Comparison of ENCODE assay signal across 8 mouse cellular contexts in the genomic region with DNA sequence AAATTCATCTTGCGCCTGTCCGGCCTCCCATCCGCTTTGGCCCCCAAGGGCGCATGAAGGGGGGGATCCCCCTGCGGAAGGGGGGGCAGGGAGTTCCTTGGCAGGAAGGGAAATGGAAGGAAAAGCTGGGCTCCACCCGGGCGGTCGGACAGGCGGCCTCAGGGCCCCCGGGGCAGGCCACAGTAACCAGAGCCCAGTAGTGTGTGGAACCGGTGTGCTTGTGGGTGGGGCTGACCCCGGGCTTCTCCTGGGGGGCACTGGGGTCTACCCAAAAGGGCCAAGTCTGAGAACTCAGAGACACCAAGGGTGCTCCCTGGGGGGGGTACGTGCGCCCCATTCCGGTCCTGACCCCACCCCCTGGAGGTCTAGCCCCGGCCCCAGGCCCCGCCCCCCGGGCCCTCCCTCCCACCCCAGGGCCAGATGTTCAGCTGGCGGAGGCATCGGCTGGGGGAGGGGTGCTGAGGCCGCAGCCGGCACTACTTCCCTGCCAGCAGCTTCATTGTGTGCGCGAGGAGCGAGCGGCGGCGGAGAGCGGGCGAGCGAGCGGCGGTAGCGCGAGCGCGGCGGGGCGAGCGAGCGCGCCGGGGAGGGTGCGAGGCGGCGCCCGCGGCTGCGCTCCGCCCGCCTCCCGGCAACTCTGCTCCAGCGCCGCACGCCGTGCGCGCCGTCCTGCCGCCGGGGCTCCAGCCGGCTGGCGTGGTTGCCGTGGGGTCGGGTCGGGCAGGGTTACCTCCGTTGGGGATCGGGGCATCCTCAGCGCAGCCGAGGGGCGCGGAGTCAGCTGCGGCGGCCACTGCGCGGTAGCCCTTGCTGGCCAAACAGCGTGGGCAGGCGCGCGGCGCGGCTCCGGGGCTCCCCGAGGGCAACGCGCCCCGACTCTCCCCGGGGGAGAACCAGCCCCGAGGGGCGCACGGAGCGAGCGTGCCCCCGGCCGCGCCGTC. TPM values are rescaled to one million over a fixed set of nuclear protein-coding genes. Genes with fewer than 3 reads are reported as not detected.
DNase-seq lines count a peak whose midpoint lies in the region; ATAC-seq lines count a peak whose summit lies in the region.

No protein-coding gene starts in this region.

- H3K4me1 ChIP-seq in embryonic facial prominence, embryonic 12.5 days = peaks cover 52% of the 10 kb centered on the region
- peaks cover 46% of the 10 kb centered on the region for H3K4me1 ChIP-seq in heart, embryonic 11.5 days (ENCODE audit: control insufficient read depth, insufficient read depth, low read length)
- H3K4me1 ChIP-seq in kidney, embryonic 14.5 days (ENCODE audit: control insufficient read depth, insufficient read depth, low read length) = peaks cover 49% of the 10 kb centered on the region
- peaks cover 43% of the 10 kb centered on the region for H3K4me1 ChIP-seq in liver, embryonic 15.5 days (replicated peaks)
- peaks cover 43% of the 10 kb centered on the region for H3K4me1 ChIP-seq in neural tube, embryonic 11.5 days (ENCODE audit: control insufficient read depth, insufficient read depth, low read length)

- peak overlapping the region; percentile 91 for H3K9ac ChIP-seq in embryonic facial prominence, embryonic 12.5 days
- H3K9ac ChIP-seq in heart, embryonic 11.5 days (ENCODE audit: low read depth, low read length) = peak overlapping the region; percentile 93
- H3K9ac ChIP-seq in kidney, embryonic 14.5 days (ENCODE audit: low read depth, low read length) = peak overlapping the region; percentile 95
- peak overlapping the region; percentile 35; the same call in 1 of the 2 replicates for H3K9ac ChIP-seq in liver, embryonic 15.5 days
- H3K9ac ChIP-seq in neural tube, embryonic 11.5 days (ENCODE audit: low read length) = peak overlapping the region; percentile 98

- H3K27me3 ChIP-seq in embryonic facial prominence, embryonic 12.5 days = no peaks in the 10 kb centered on the region
- H3K27me3 ChIP-seq in heart, embryonic 11.5 days (ENCODE audit: control insufficient read depth, insufficient read depth, low read length) = no peaks in the 10 kb centered on the region
- H3K27me3 ChIP-seq in kidney, embryonic 14.5 days (ENCODE audit: control insufficient read depth, insufficient read depth, low read length) = no peaks in the 10 kb centered on the region
- H3K27me3 ChIP-seq in liver, embryonic 15.5 days = peaks cover 61% of the 10 kb centered on the region
- H3K27me3 ChIP-seq in neural tube, embryonic 11.5 days (ENCODE audit: control insufficient read depth, insufficient read depth, low read length) = no peaks in the 10 kb centered on the region

- peak; percentile 90 for DNase-seq in A20 (ENCODE audit: low read depth, low spot score)
- DNase-seq in neural tube, embryonic 11.5 days (ENCODE audit: low spot score) = peak; percentile 93
- peak; percentile 85 for DNase-seq in testis, postnatal 14 days (ENCODE audit: low spot score)

- peaks cover 28% of the 10 kb centered on the region for H3K36me3 ChIP-seq in embryonic facial prominence, embryonic 12.5 days
- peaks cover 19% of the 10 kb centered on the region for H3K36me3 ChIP-seq in heart, embryonic 11.5 days (ENCODE audit: control insufficient read depth, insufficient read depth, low read length)
- peaks cover 24% of the 10 kb centered on the region for H3K36me3 ChIP-seq in kidney, embryonic 14.5 days (ENCODE audit: control insufficient read depth, insufficient read depth, low read length)
- no peaks in the 10 kb centered on the region for H3K36me3 ChIP-seq in liver, embryonic 15.5 days (replicated peaks)
- H3K36me3 ChIP-seq in neural tube, embryonic 11.5 days (ENCODE audit: control insufficient read depth, insufficient read depth, low read length) = peaks cover 23% of the 10 kb centered on the region

- peak overlapping the region; percentile 97 for H3K27ac ChIP-seq in embryonic facial prominence, embryonic 12.5 days
- H3K27ac ChIP-seq in heart, embryonic 11.5 days (ENCODE audit: low read depth, low read length) = peak overlapping the region; percentile 92
- peak overlapping the region; percentile 88 for H3K27ac ChIP-seq in kidney, embryonic 14.5 days (ENCODE audit: low read depth, low read length)
- H3K27ac ChIP-seq in liver, embryonic 15.5 days (replicated peaks) = 0 out of 2 replicates have a peak overlapping the region, but pooled peaks have one; percentile 19
- H3K27ac ChIP-seq in neural tube, embryonic 11.5 days (ENCODE audit: low read depth, low read length) = peak overlapping the region; percentile 100

- H3K4me2 ChIP-seq in embryonic facial prominence, embryonic 12.5 days (replicated peaks) = peak overlapping the region; percentile 77
- H3K4me2 ChIP-seq in heart, embryonic 11.5 days = peak overlapping the region; percentile 91
- H3K4me2 ChIP-seq in kidney, embryonic 14.5 days (replicated peaks; ENCODE audit: low read depth, low read length) = peak overlapping the region; percentile 84
- H3K4me2 ChIP-seq in liver, embryonic 15.5 days = peak overlapping the region; percentile 92
- peak overlapping the region; percentile 92 for H3K4me2 ChIP-seq in neural tube, embryonic 11.5 days (ENCODE audit: low read depth)

- WGBS in embryonic facial prominence, embryonic 12.5 days = 1% methylated on average over 75 of the region's 97 CpGs
- under 1% methylated on average over 43 of the region's 97 CpGs for WGBS in heart, embryonic 11.5 days (ENCODE audit: insufficient replicate concordance)
- under 1% methylated on average over 72 of the region's 97 CpGs for WGBS in kidney, embryonic 14.5 days
- WGBS in liver, embryonic 15.5 days (ENCODE audit: insufficient replicate concordance) = 1% methylated on average over 79 of the region's 97 CpGs
- WGBS in neural tube, embryonic 11.5 days = under 1% methylated on average over 84 of the region's 97 CpGs

- peak; percentile 51 for ATAC-seq in activated CD4-positive, CD25-positive, alpha-beta regulatory T cell, adult 4 months
- ATAC-seq in embryonic facial prominence, embryonic 12.5 days (ENCODE audit: insufficient number of reproducible peaks, insufficient read depth, low FRiP score, low TSS enrichment) = peak; percentile 53; the same call in 1 of the 2 replicates
- peak; percentile 57 for ATAC-seq in heart, embryonic 11.5 days (replicated peaks; ENCODE audit: insufficient number of reproducible peaks, low FRiP score, low TSS enrichment)
- ATAC-seq in kidney, embryonic 14.5 days (ENCODE audit: low FRiP score, low TSS enrichment) = peak; percentile 60
- peak; percentile 38 for ATAC-seq in liver, embryonic 15.5 days (ENCODE audit: insufficient read depth)
- ATAC-seq in neural tube, embryonic 11.5 days (ENCODE audit: insufficient read depth, low FRiP score, low TSS enrichment) = peak; percentile 35

- peak overlapping the region; percentile 86 for H3K4me3 ChIP-seq in embryonic facial prominence, embryonic 12.5 days
- H3K4me3 ChIP-seq in heart, embryonic 11.5 days (ENCODE audit: low read depth, low read length) = peak overlapping the region; percentile 82
- H3K4me3 ChIP-seq in kidney, embryonic 14.5 days (ENCODE audit: low read length) = peak overlapping the region; percentile 84
- H3K4me3 ChIP-seq in liver, embryonic 15.5 days (replicated peaks) = peak overlapping the region; percentile 62
- peak overlapping the region; percentile 94 for H3K4me3 ChIP-seq in neural tube, embryonic 11.5 days (ENCODE audit: low read depth, low read length)

- H3K9me3 ChIP-seq in embryonic facial prominence, embryonic 12.5 days = no peaks in the 10 kb centered on the region
- no peaks in the 10 kb centered on the region for H3K9me3 ChIP-seq in heart, embryonic 11.5 days (replicated peaks; ENCODE audit: control insufficient read depth, low read length)
- H3K9me3 ChIP-seq in kidney, embryonic 14.5 days (ENCODE audit: control insufficient read depth, low read length) = no peaks in the 10 kb centered on the region
- H3K9me3 ChIP-seq in liver, embryonic 15.5 days (replicated peaks) = no peaks in the 10 kb centered on the region
- H3K9me3 ChIP-seq in neural tube, embryonic 11.5 days (ENCODE audit: control insufficient read depth, low read length) = no peaks in the 10 kb centered on the region

RNA-seq across cellular contexts. Expression of a gene that starts 0.9 kb away (rescaled TPM):
- polyA plus RNA-seq in activated CD4-positive, CD25-positive, alpha-beta regulatory T cell, adult 4 months (2017; shearing (Covaris generic)) = not detected
- 40.8 and 43.5 TPM in 2 replicates for polyA plus RNA-seq in embryonic facial prominence, embryonic 12.5 days (2016; fragmentation: Nextera tagmentation; extraction: Ambion mirVana)
- 8.4 and 9.5 TPM in 2 replicates for polyA plus RNA-seq in heart, embryonic 11.5 days (2014; fragmentation: Nextera tagmentation; extraction: Ambion mirVana)
- 9.8 and 16.0 TPM in 2 replicates for polyA plus RNA-seq in kidney, embryonic 14.5 days (2014; fragmentation: Nextera tagmentation; extraction: Ambion mirVana)
- 1.1 and 1.3 TPM in 2 replicates for polyA plus RNA-seq in liver, embryonic 15.5 days (2015; fragmentation: Nextera tagmentation; extraction: Ambion mirVana)
- polyA plus RNA-seq in neural tube, embryonic 11.5 days (2014; fragmentation: Nextera tagmentation; extraction: Ambion mirVana) = 34.9 and 36.8 TPM in 2 replicates

RNA-seq across cellular contexts. Expression of a gene that starts 27.1 kb away (rescaled TPM):
- polyA plus RNA-seq in activated CD4-positive, CD25-positive, alpha-beta regulatory T cell, adult 4 months (2017; shearing (Covaris generic)) = 10 to 100 TPM; 28.0 to 29.3 TPM
- polyA plus RNA-seq in embryonic facial prominence, embryonic 12.5 days (2016; fragmentation: Nextera tagmentation; extraction: Ambion mirVana) = 71.8 and 72.2 TPM in 2 replicates
- polyA plus RNA-seq in heart, embryonic 11.5 days (2014; fragmentation: Nextera tagmentation; extraction: Ambion mirVana) = 62.1 and 68.6 TPM in 2 replicates
- 57.8 and 90.7 TPM in 2 replicates for polyA plus RNA-seq in kidney, embryonic 14.5 days (2014; fragmentation: Nextera tagmentation; extraction: Ambion mirVana)
- polyA plus RNA-seq in liver, embryonic 15.5 days (2015; fragmentation: Nextera tagmentation; extraction: Ambion mirVana) = 25.0 and 25.4 TPM in 2 replicates
- 83.5 and 90.4 TPM in 2 replicates for polyA plus RNA-seq in neural tube, embryonic 11.5 days (2014; fragmentation: Nextera tagmentation; extraction: Ambion mirVana)

RNA-seq across cellular contexts. Expression of a gene that starts 50.6 kb away (rescaled TPM):
- 100 to 1,000 TPM; 387 to 411 TPM for polyA plus RNA-seq in activated CD4-positive, CD25-positive, alpha-beta regulatory T cell, adult 4 months (2017; shearing (Covaris generic))
- 824 and 858 TPM in 2 replicates for polyA plus RNA-seq in embryonic facial prominence, embryonic 12.5 days (2016; fragmentation: Nextera tagmentation; extraction: Ambion mirVana)
- 1,752 and 1,771 TPM in 2 replicates for polyA plus RNA-seq in heart, embryonic 11.5 days (2014; fragmentation: Nextera tagmentation; extraction: Ambion mirVana)
- 1,171 and 1,487 TPM in 2 replicates for polyA plus RNA-seq in kidney, embryonic 14.5 days (2014; fragmentation: Nextera tagmentation; extraction: Ambion mirVana)
- polyA plus RNA-seq in liver, embryonic 15.5 days (2015; fragmentation: Nextera tagmentation; extraction: Ambion mirVana) = 485 and 535 TPM in 2 replicates
- polyA plus RNA-seq in neural tube, embryonic 11.5 days (2014; fragmentation: Nextera tagmentation; extraction: Ambion mirVana) = 706 and 761 TPM in 2 replicates

Comparison
In these comparisons a context has a peak if more than half of its experiments do, and no peak if none do; other contexts are left out.
1. Peak in every context shown above with its lines: DNase-seq, ATAC-seq, H3K4me3 ChIP-seq and H3K27ac ChIP-seq.
2. H3K27ac ChIP-seq: peak in every context shown above with its lines; median percentile 100 in neural tube, embryonic 11.5 days; 97 in embryonic facial prominence, embryonic 12.5 days; 92 in heart, embryonic 11.5 days; 88 in kidney, embryonic 14.5 days; 19 in liver, embryonic 15.5 days.
3. H3K9ac ChIP-seq: peak in every context shown above with its lines; median percentile 98 in neural tube, embryonic 11.5 days; 95 in kidney, embryonic 14.5 days; 93 in heart, embryonic 11.5 days; 91 in embryonic facial prominence, embryonic 12.5 days; 35 in liver, embryonic 15.5 days.